Mouse (Mus musculus): Measurements from ENCODE around the gene Gpr137b. TPM values are rescaled to one million over a fixed set of nuclear protein-coding genes. Genes with fewer than 3 reads are reported as not detected.
A peak's percentile ranks its signal among the peaks of the same experiment; 100 is the strongest.
"Not testable (repeated sequence)": the region's sequence is repeated elsewhere in the genome, so short reads cannot be mapped to it uniquely, and the experiment has no call there.

The Gpr137b gene
- polyA plus RNA-seq (2015; fragmentation: Nextera tagmentation; extraction: Ambion mirVana): 3.6 and 4.4 TPM in 2 replicates

- H3K27me3 ChIP-seq (replicated peaks; ENCODE audit: control insufficient read depth, insufficient read depth, low read length); H3K4me1 ChIP-seq (replicated peaks; ENCODE audit: control insufficient read depth, insufficient read depth, low read length); H3K36me3 ChIP-seq (ENCODE audit: control insufficient read depth, insufficient read depth); H3K9ac ChIP-seq (ENCODE audit: low read depth, low read length); H3K9me3 ChIP-seq (ENCODE audit: control insufficient read depth); H3K27ac ChIP-seq (ENCODE audit: low read depth, low read length): not testable (repeated sequence)
- peak within 1 kb of the TSS; percentile 63 for H3K4me2 ChIP-seq (replicated peaks; ENCODE audit: low read depth)
- peak; percentile 90 for ATAC-seq
- WGBS: under 1% methylated on average over 55 of the region's 78 CpGs
- peak within 1 kb of the TSS; percentile 33 for H3K4me3 ChIP-seq (ENCODE audit: low read depth, low read length)
Observed at GRCm38 (mm10) chr13:13393228-13394095, at the start of gene Gpr137b. Gene Gpr137b (minus strand): TSS chr13:13394014.

GRCm38 (mm10) chr13:13438112-13438953, 44.5 kb upstream of the Gpr137b start:
- H3K27ac ChIP-seq (ENCODE audit: low read depth, low read length); H3K9me3 ChIP-seq (ENCODE audit: control insufficient read depth); H3K27me3 ChIP-seq (replicated peaks; ENCODE audit: control insufficient read depth, insufficient read depth, low read length); H3K9ac ChIP-seq (ENCODE audit: low read depth, low read length); H3K4me1 ChIP-seq (replicated peaks; ENCODE audit: control insufficient read depth, insufficient read depth, low read length); H3K36me3 ChIP-seq (ENCODE audit: control insufficient read depth, insufficient read depth): not testable (repeated sequence)
- Histone ChIP-seq H3K4me2 (replicated peaks; ENCODE audit: low read depth) (peak overlapping the region; percentile 47), H3K4me3 (ENCODE audit: low read depth, low read length) (peak overlapping the region; percentile 22)
- WGBS: 5% methylated on average over 11 of the region's 28 CpGs
- ATAC-seq: peak; percentile 48

GRCm38 (mm10) chr13:13437460-13438015, 43.7 kb upstream of the Gpr137b start, which contains the start of gene Nid1:
Gene Nid1 (plus strand): TSS chr13:13437551.
- not testable (repeated sequence) for H3K4me1 ChIP-seq (replicated peaks; ENCODE audit: control insufficient read depth, insufficient read depth, low read length); H3K36me3 ChIP-seq (ENCODE audit: control insufficient read depth, insufficient read depth); H3K27me3 ChIP-seq (replicated peaks; ENCODE audit: control insufficient read depth, insufficient read depth, low read length); H3K27ac ChIP-seq (ENCODE audit: low read depth, low read length); H3K9ac ChIP-seq (ENCODE audit: low read depth, low read length); H3K9me3 ChIP-seq (ENCODE audit: control insufficient read depth)
- Histone ChIP-seq H3K4me2 (replicated peaks; ENCODE audit: low read depth) (peak within 1 kb of the TSS; percentile 48), H3K4me3 (ENCODE audit: low read depth, low read length) (peak within 1 kb of the TSS; percentile 22)
- peak; percentile 44; the same call in 1 of the 2 replicates for ATAC-seq
- whole genome bisulfite sequencing: 0% methylated on average over 19 of the region's 39 CpGs

- not testable (repeated sequence) for ATAC-seq; H3K4me3 ChIP-seq (ENCODE audit: low read depth, low read length); H3K27me3 ChIP-seq (replicated peaks; ENCODE audit: control insufficient read depth, insufficient read depth, low read length); H3K27ac ChIP-seq (ENCODE audit: low read depth, low read length); H3K36me3 ChIP-seq (ENCODE audit: control insufficient read depth, insufficient read depth); H3K9ac ChIP-seq (ENCODE audit: low read depth, low read length); H3K9me3 ChIP-seq (ENCODE audit: control insufficient read depth); H3K4me2 ChIP-seq (replicated peaks; ENCODE audit: low read depth); H3K4me1 ChIP-seq (replicated peaks; ENCODE audit: control insufficient read depth, insufficient read depth, low read length)
- WGBS: 79% methylated on average over 4 of the region's 7 CpGs
Observed at GRCm38 (mm10) chr13:13436161-13436560, 42.3 kb upstream of the Gpr137b start.

- not testable (repeated sequence) for H3K36me3 ChIP-seq (ENCODE audit: control insufficient read depth, insufficient read depth); H3K27ac ChIP-seq (ENCODE audit: low read depth, low read length); H3K4me3 ChIP-seq (ENCODE audit: low read depth, low read length); H3K4me2 ChIP-seq (replicated peaks; ENCODE audit: low read depth); H3K9ac ChIP-seq (ENCODE audit: low read depth, low read length); H3K4me1 ChIP-seq (replicated peaks; ENCODE audit: control insufficient read depth, insufficient read depth, low read length); H3K9me3 ChIP-seq (ENCODE audit: control insufficient read depth); H3K27me3 ChIP-seq (replicated peaks; ENCODE audit: control insufficient read depth, insufficient read depth, low read length); ATAC-seq
- WGBS: 17% methylated on average over 2 of the region's 5 CpGs
Observed at GRCm38 (mm10) chr13:13423301-13423700, 29.5 kb upstream of the Gpr137b start.

GRCm38 (mm10) chr13:13418859-13419258, 25.0 kb upstream of the Gpr137b start:
- H3K4me2 ChIP-seq (replicated peaks; ENCODE audit: low read depth); H3K9ac ChIP-seq (ENCODE audit: low read depth, low read length); H3K4me3 ChIP-seq (ENCODE audit: low read depth, low read length); H3K36me3 ChIP-seq (ENCODE audit: control insufficient read depth, insufficient read depth); ATAC-seq; H3K4me1 ChIP-seq (replicated peaks; ENCODE audit: control insufficient read depth, insufficient read depth, low read length); H3K27ac ChIP-seq (ENCODE audit: low read depth, low read length); H3K9me3 ChIP-seq (ENCODE audit: control insufficient read depth); H3K27me3 ChIP-seq (replicated peaks; ENCODE audit: control insufficient read depth, insufficient read depth, low read length): not testable (repeated sequence)
- 93% methylated on average over 6 of the region's 12 CpGs for WGBS
- 0 out of 2 replicates have a peak, but pooled peaks have one; percentile 12 for TF ChIP-seq CTCF (IDR thresholded peaks at IDR 0.05; ENCODE audit: low read depth)

- not testable (repeated sequence) for H3K4me2 ChIP-seq (replicated peaks; ENCODE audit: low read depth); H3K36me3 ChIP-seq (ENCODE audit: control insufficient read depth, insufficient read depth); H3K4me1 ChIP-seq (replicated peaks; ENCODE audit: control insufficient read depth, insufficient read depth, low read length); H3K27ac ChIP-seq (ENCODE audit: low read depth, low read length); H3K9me3 ChIP-seq (ENCODE audit: control insufficient read depth); H3K4me3 ChIP-seq (ENCODE audit: low read depth, low read length); H3K9ac ChIP-seq (ENCODE audit: low read depth, low read length); H3K27me3 ChIP-seq (replicated peaks; ENCODE audit: control insufficient read depth, insufficient read depth, low read length)
- ATAC-seq: 0 out of 2 replicates have a peak, but pooled peaks have one; percentile 28
- WGBS: 62% methylated on average over 2 of the region's 4 CpGs
Observed at GRCm38 (mm10) chr13:13416007-13416337, 22.2 kb upstream of the Gpr137b start.
